Mouse (Mus musculus): ENCODE results near the gene Ttpal.
"Not testable (repeated sequence)": the region's sequence is repeated elsewhere in the genome, so short reads cannot be mapped to it uniquely, and the experiment has no call there.

Ttpal gene

GRCm38 (mm10) chr2:163634211-163634610 is 32.1 kb downstream of the Ttpal start:
- no peak for DNase-seq

GRCm38 (mm10) chr2:163636057-163636456 is 33.9 kb downstream of the Ttpal start:
- DNase-seq = no peak

GRCm38 (mm10) chr2:163637655-163638266 is 35.6 kb downstream of the Ttpal start:
- no peak for DNase-seq

- DNase-seq = no peak
Measured at GRCm38 (mm10) chr2:163640493-163640892, 38.4 kb downstream of the Ttpal start.

GRCm38 (mm10) chr2:163641681-163642080 is 39.6 kb downstream of the Ttpal start:
- DNase-seq = no peak

GRCm38 (mm10) chr2:163642685-163643575 is 40.8 kb downstream of the Ttpal start:
- peak; percentile 77 for DNase-seq

- DNase-seq = no peak
Measured at GRCm38 (mm10) chr2:163643576-163643971, 41.5 kb downstream of the Ttpal start.

- DNase-seq = no peak
Measured at GRCm38 (mm10) chr2:163644047-163644446, 41.9 kb downstream of the Ttpal start.

- peak; percentile 98 for DNase-seq
Measured at GRCm38 (mm10) chr2:163644575-163645385, 42.7 kb downstream of the Ttpal start, which contains the start of gene Serinc3. Gene Serinc3, minus strand, starts transcription at chr2:163645131.

GRCm38 (mm10) chr2:163645700-163646460 is 43.8 kb downstream of the Ttpal start:
- DNase-seq = no peak

- no peak for DNase-seq
Measured at GRCm38 (mm10) chr2:163646461-163647080, 44.5 kb downstream of the Ttpal start.

GRCm38 (mm10) chr2:163655699-163656098 is 53.6 kb downstream of the Ttpal start:
- DNase-seq = not testable (repeated sequence)

- no peak for DNase-seq
Measured at GRCm38 (mm10) chr2:163657486-163657885, 55.4 kb downstream of the Ttpal start.

GRCm38 (mm10) chr2:163657975-163658886 is 56.1 kb downstream of the Ttpal start, which contains the start of gene Pkig:
Gene Pkig, plus strand, starts transcription at chr2:163658386.
- DNase-seq = peak; percentile 86

GRCm38 (mm10) chr2:163658941-163659340 is 56.8 kb downstream of the Ttpal start:
- DNase-seq = no peak

- DNase-seq = no peak
Measured at GRCm38 (mm10) chr2:163659431-163659830, 57.3 kb downstream of the Ttpal start.

GRCm38 (mm10) chr2:163660103-163660701 is 58.1 kb downstream of the Ttpal start:
- no peak for DNase-seq

- no peak for DNase-seq
Measured at GRCm38 (mm10) chr2:163661371-163661850, 59.3 kb downstream of the Ttpal start.

GRCm38 (mm10) chr2:163662076-163662475 is 60.0 kb downstream of the Ttpal start:
- DNase-seq = no peak

- no peak for DNase-seq
Measured at GRCm38 (mm10) chr2:163662698-163663221, 60.6 kb downstream of the Ttpal start.

Data from cerebellum, adult 11-12 months (tissue).